Mouse (Mus musculus): ENCODE data around the gene Cox17. TPM values are rescaled to one million over a fixed set of nuclear protein-coding genes. Genes with fewer than 3 reads are reported as not detected.

Cox17 gene
- polyA plus RNA-seq, 1 experiment from 2014 or later, result 97.1 TPM

GRCm38 (mm10) chr16:38354185-38354913 lies 7.6 kb downstream of the Cox17 start:
- no peaks in the 10 kb centered on the region for H3K27me3 ChIP-seq (ENCODE audit: control insufficient read depth, insufficient read depth, low read length)
- ATAC-seq (ENCODE audit: low FRiP score) (no peak), DNase-seq (ENCODE audit: low spot score) (no peak)
- H3K27ac ChIP-seq, result no peak overlapping the region
- H3K9me3 ChIP-seq (ENCODE audit: control insufficient read depth, low read length), result no peaks in the 10 kb centered on the region
- H3K4me3 ChIP-seq (replicated peaks; ENCODE audit: low read length), result no peak overlapping the region
- peaks cover 43% of the 10 kb centered on the region for H3K36me3 ChIP-seq (replicated peaks; ENCODE audit: control insufficient read depth, insufficient read depth)
- H3K9ac ChIP-seq, result no peak overlapping the region
- H3K4me2 ChIP-seq (replicated peaks), result no peak overlapping the region
- WGBS, result 93% methylated on average over 5 of the region's 5 CpGs
- no peaks in the 10 kb centered on the region for H3K4me1 ChIP-seq (replicated peaks; ENCODE audit: control insufficient read depth, insufficient read depth, low read length)

GRCm38 (mm10) chr16:38358256-38358812 lies 11.5 kb downstream of the Cox17 start:
- no peak overlapping the region for H3K4me2 ChIP-seq (replicated peaks)
- 88% methylated on average over 6 of the region's 6 CpGs for WGBS

GRCm38 (mm10) chr16:38359241-38359640 lies 12.4 kb downstream of the Cox17 start:
- no peak overlapping the region for H3K4me2 ChIP-seq (replicated peaks)
- H3K4me1 ChIP-seq (replicated peaks; ENCODE audit: control insufficient read depth, insufficient read depth, low read length), result no peaks in the 10 kb centered on the region
- 0 out of 2 replicates have a peak, but pooled peaks cover 10% of the 10 kb centered on the region for H3K36me3 ChIP-seq (replicated peaks; ENCODE audit: control insufficient read depth, insufficient read depth)
- no peak overlapping the region for H3K27ac ChIP-seq
- WGBS, result 92% methylated on average over 2 of the region's 2 CpGs
- no peaks in the 10 kb centered on the region for H3K27me3 ChIP-seq (ENCODE audit: control insufficient read depth, insufficient read depth, low read length)
- no peak overlapping the region for H3K9ac ChIP-seq
- no peaks in the 10 kb centered on the region for H3K9me3 ChIP-seq (ENCODE audit: control insufficient read depth, low read length)
- DNase-seq (ENCODE audit: low spot score) (no peak), ATAC-seq (ENCODE audit: low FRiP score) (no peak)
- H3K4me3 ChIP-seq (replicated peaks; ENCODE audit: low read length), result no peak overlapping the region

More at GRCm38 (mm10) chr16:38358256-38358812, 11.5 kb downstream of the Cox17 start:
- Histone ChIP-seq H3K4me1 (replicated peaks; ENCODE audit: control insufficient read depth, insufficient read depth, low read length) (no peaks in the 10 kb centered on the region), H3K9ac (no peak overlapping the region), H3K27ac (no peak overlapping the region), H3K4me3 (replicated peaks; ENCODE audit: low read length) (no peak overlapping the region), H3K27me3 (ENCODE audit: control insufficient read depth, insufficient read depth, low read length) (no peaks in the 10 kb centered on the region), H3K9me3 (ENCODE audit: control insufficient read depth, low read length) (no peaks in the 10 kb centered on the region), H3K36me3 (replicated peaks; ENCODE audit: control insufficient read depth, insufficient read depth) (0 out of 2 replicates have a peak, but pooled peaks cover 15% of the 10 kb centered on the region)
- DNase-seq (ENCODE audit: low spot score) (no peak), ATAC-seq (ENCODE audit: low FRiP score) (no peak)

GRCm38 (mm10) chr16:38359857-38360256 lies 13.1 kb downstream of the Cox17 start:
- Histone ChIP-seq H3K4me1 (replicated peaks; ENCODE audit: control insufficient read depth, insufficient read depth, low read length) (no peaks in the 10 kb centered on the region), H3K36me3 (replicated peaks; ENCODE audit: control insufficient read depth, insufficient read depth) (0 out of 2 replicates have a peak, but pooled peaks cover 6% of the 10 kb centered on the region), H3K27ac (no peak overlapping the region), H3K4me3 (replicated peaks; ENCODE audit: low read length) (no peak overlapping the region), H3K27me3 (ENCODE audit: control insufficient read depth, insufficient read depth, low read length) (no peaks in the 10 kb centered on the region), H3K9ac (no peak overlapping the region), H3K9me3 (ENCODE audit: control insufficient read depth, low read length) (no peaks in the 10 kb centered on the region), H3K4me2 (replicated peaks) (no peak overlapping the region)
- 86% methylated on average over 3 of the region's 3 CpGs for WGBS
- ATAC-seq (ENCODE audit: low FRiP score) (no peak), DNase-seq (ENCODE audit: low spot score) (no peak)

GRCm38 (mm10) chr16:38360317-38360716 lies 13.5 kb downstream of the Cox17 start:
- no peak overlapping the region for H3K4me2 ChIP-seq (replicated peaks)
- H3K27me3 ChIP-seq (ENCODE audit: control insufficient read depth, insufficient read depth, low read length), result no peaks in the 10 kb centered on the region
- no peak overlapping the region for H3K9ac ChIP-seq
- H3K4me3 ChIP-seq (replicated peaks; ENCODE audit: low read length), result no peak overlapping the region
- 28% methylated on average over 2 of the region's 2 CpGs for WGBS
- DNase-seq (ENCODE audit: low spot score) (no peak), ATAC-seq (ENCODE audit: low FRiP score) (no peak)
- no peaks in the 10 kb centered on the region for H3K9me3 ChIP-seq (ENCODE audit: control insufficient read depth, low read length)
- 0 out of 2 replicates have a peak, but pooled peaks cover 6% of the 10 kb centered on the region for H3K36me3 ChIP-seq (replicated peaks; ENCODE audit: control insufficient read depth, insufficient read depth)
- no peaks in the 10 kb centered on the region for H3K4me1 ChIP-seq (replicated peaks; ENCODE audit: control insufficient read depth, insufficient read depth, low read length)
- no peak overlapping the region for H3K27ac ChIP-seq

- 68% methylated on average over 10 of the region's 10 CpGs for WGBS
- ATAC-seq (ENCODE audit: low FRiP score) (no peak), DNase-seq (ENCODE audit: low spot score) (no peak)
- Histone ChIP-seq H3K9me3 (ENCODE audit: control insufficient read depth, low read length) (no peaks in the 10 kb centered on the region), H3K4me2 (replicated peaks) (no peak within 1 kb of the TSS), H3K36me3 (replicated peaks; ENCODE audit: control insufficient read depth, insufficient read depth) (no peaks in the 10 kb centered on the region), H3K27me3 (ENCODE audit: control insufficient read depth, insufficient read depth, low read length) (no peaks in the 10 kb centered on the region), H3K4me1 (replicated peaks; ENCODE audit: control insufficient read depth, insufficient read depth, low read length) (no peaks in the 10 kb centered on the region), H3K9ac (no peak within 1 kb of the TSS), H3K27ac (no peak within 1 kb of the TSS), H3K4me3 (replicated peaks; ENCODE audit: low read length) (no peak within 1 kb of the TSS)
These were observed 15.1 kb downstream of the Cox17 start, which contains the start of gene Popdc2 for GRCm38 (mm10) chr16:38361933-38362332. TSS of gene Popdc2 (plus strand) at chr16:38362209.

GRCm38 (mm10) chr16:38362493-38363255 lies 15.9 kb downstream of the Cox17 start:
- no peak for DNase-seq (ENCODE audit: low spot score)
- WGBS, result 87% methylated on average over 20 of the region's 20 CpGs
- no peak overlapping the region for H3K27ac ChIP-seq
- H3K9me3 ChIP-seq (ENCODE audit: control insufficient read depth, low read length), result no peaks in the 10 kb centered on the region
- H3K4me3 ChIP-seq (replicated peaks; ENCODE audit: low read length), result no peak overlapping the region
- no peak overlapping the region for H3K9ac ChIP-seq
- ATAC-seq (ENCODE audit: low FRiP score), result no peak
- no peak overlapping the region for H3K4me2 ChIP-seq (replicated peaks)
- no peaks in the 10 kb centered on the region for H3K36me3 ChIP-seq (replicated peaks; ENCODE audit: control insufficient read depth, insufficient read depth)
- H3K4me1 ChIP-seq (replicated peaks; ENCODE audit: control insufficient read depth, insufficient read depth, low read length), result no peaks in the 10 kb centered on the region
- H3K27me3 ChIP-seq (ENCODE audit: control insufficient read depth, insufficient read depth, low read length), result no peaks in the 10 kb centered on the region

- Histone ChIP-seq H3K9me3 (ENCODE audit: control insufficient read depth, low read length) (no peaks in the 10 kb centered on the region), H3K4me3 (replicated peaks; ENCODE audit: low read length) (no peak overlapping the region), H3K27ac (no peak overlapping the region), H3K9ac (no peak overlapping the region), H3K4me2 (replicated peaks) (no peak overlapping the region), H3K4me1 (replicated peaks; ENCODE audit: control insufficient read depth, insufficient read depth, low read length) (no peaks in the 10 kb centered on the region), H3K27me3 (ENCODE audit: control insufficient read depth, insufficient read depth, low read length) (no peaks in the 10 kb centered on the region), H3K36me3 (replicated peaks; ENCODE audit: control insufficient read depth, insufficient read depth) (no peaks in the 10 kb centered on the region)
- no peak for DNase-seq (ENCODE audit: low spot score)
- ATAC-seq (ENCODE audit: low FRiP score), result no peak
- WGBS, result 89% methylated on average over 3 of the region's 3 CpGs
These were observed 16.4 kb downstream of the Cox17 start for GRCm38 (mm10) chr16:38363256-38363595.

- no peak overlapping the region for H3K27ac ChIP-seq
- no peak overlapping the region for H3K9ac ChIP-seq
- DNase-seq (ENCODE audit: low spot score) (no peak), ATAC-seq (ENCODE audit: low FRiP score) (no peak)
- no peak overlapping the region for H3K4me3 ChIP-seq (replicated peaks; ENCODE audit: low read length)
- H3K9me3 ChIP-seq (ENCODE audit: control insufficient read depth, low read length), result no peaks in the 10 kb centered on the region
- no peaks in the 10 kb centered on the region for H3K36me3 ChIP-seq (replicated peaks; ENCODE audit: control insufficient read depth, insufficient read depth)
- H3K27me3 ChIP-seq (ENCODE audit: control insufficient read depth, insufficient read depth, low read length), result no peaks in the 10 kb centered on the region
- H3K4me1 ChIP-seq (replicated peaks; ENCODE audit: control insufficient read depth, insufficient read depth, low read length), result no peaks in the 10 kb centered on the region
- H3K4me2 ChIP-seq (replicated peaks), result no peak overlapping the region
- WGBS, result 91% methylated on average over 7 of the region's 7 CpGs
These were observed 16.9 kb downstream of the Cox17 start for GRCm38 (mm10) chr16:38363657-38364056.
